Mouse (Mus musculus): ENCODE data around the gene Ifitm2.

Gene Ifitm2

DNA sequence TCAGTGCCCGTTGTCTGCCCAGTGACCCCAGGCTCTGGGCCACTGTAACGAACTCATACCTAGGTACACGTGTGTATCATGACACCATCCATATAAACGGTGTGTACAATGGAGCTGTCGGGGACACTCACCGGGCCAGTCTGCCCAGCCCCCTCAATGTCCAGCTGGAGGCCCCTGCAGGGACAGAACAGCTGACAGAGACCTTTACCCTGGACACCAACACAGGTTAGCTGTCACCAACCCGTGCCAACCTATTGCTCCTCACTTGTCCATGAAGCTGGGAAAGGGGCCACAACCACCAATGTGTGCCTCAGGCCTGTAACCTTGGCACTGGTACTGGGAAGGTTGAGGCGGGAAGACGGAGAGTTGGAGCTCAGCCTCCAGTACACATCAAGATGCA lies 13.4 kb downstream of the Ifitm2 start:
- no peak for DNase-seq

DNA sequence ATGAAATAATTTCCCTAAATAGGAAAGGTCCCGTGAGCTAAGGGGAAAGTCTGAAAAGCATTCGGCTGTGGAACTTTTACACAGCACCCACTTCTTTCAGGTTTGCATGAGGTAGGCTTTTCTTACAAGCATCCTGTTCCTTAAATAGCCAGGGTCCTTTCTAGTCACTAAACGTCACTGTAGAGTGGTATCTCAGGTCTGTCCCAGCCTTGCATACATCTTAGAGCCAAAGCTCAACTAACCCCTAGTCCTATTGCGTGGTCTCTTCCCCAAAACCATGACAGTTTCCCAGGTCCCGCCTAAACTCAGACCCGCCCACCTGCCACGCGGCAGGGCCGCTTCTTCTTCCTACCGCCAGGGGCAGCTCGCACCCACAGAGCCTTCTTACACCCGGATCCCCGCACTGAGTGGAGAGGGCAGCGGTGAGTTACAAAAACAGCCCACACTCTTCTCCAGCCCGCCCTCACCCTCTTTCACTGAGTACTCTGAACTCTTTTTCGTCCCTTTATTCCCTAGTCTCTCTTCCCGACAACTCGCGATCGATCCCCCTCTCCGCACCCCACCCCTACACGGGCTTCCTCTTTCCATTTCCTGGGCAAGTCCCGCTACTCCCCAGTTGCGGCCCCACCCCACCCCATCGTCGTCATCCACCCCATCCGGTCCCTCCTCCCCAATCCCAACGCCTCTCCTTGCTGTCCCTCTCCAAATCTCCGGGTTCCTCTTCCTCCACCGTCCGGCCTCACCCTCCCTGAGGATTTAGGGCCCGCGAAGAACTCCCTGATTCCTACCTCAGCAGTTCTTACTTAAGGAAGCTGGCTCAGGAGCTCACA lies 14.3 kb downstream of the Ifitm2 start, which contains the start of gene Pgghg:
Gene Pgghg, plus strand, starts transcription at position 170 of the 830 bp plus-strand sequence.
- peak; percentile 76 to 79 for DNase-seq

DNA sequence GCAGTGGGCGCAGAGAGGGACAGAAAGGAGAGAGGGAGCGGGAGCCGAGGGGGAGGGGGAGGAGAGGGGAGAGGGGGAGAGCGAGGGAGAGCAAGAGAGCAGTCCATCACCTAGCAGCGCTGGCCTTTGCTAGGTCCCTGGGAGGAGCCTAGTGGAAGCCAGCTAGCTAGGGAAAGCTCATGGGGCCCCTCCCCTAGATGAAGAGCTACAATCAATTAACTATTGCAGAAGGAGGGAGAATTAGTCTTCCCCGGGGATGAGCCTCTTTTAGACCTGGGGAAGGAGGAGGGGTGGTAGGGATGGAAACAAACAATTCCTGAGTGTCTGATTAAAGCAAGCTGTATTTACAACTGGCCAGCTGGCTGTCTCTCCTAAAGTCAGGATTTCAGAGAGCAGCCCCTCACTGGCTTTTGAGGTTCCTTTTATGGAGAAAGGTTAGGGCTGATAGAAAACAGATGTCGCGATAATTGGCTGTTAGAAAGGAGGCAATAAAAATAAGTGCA lies 16.1 kb downstream of the Ifitm2 start:
- DNase-seq = peak in 1 of 2 experiments; percentile 14

DNA sequence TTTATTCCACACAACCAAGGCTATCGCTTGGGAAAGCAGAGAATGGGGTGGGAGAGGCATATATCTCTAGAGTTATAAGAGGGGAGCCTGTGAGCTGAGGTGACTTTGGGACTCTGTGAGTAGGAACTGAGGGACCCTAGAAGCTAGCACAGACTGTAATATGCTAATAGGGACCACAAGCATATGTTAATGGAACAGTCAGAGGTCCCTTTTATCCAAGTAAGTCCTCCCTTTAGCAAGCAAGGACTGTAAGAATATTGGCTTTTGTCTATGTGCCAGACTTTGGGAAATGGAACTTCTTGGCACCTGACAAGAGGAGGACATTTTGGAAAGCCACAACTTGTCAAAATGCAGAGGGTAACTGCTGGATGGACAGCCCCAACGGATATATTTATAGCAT lies 16.9 kb downstream of the Ifitm2 start:
- DNase-seq = no peak

DNA sequence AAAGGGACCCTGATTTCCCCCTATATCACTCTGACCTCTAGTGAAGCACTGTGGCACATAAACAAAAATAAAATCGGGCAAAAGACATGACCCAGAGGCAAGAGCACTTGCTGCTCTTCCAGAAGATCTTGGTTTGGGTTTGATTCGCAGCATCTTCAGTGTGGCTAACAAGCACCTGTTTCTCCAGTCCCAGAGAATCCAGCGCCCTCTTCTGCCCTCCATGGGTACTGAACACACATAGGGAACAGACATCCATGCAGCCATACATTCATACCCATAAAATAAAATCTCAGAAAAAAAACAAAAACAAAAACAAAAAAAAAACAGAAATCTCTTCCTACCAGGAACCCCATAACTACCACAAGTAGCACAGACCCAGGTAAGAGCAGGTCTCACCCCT lies 17.4 kb downstream of the Ifitm2 start:
- peak in 1 of 2 experiments; percentile 19 for DNase-seq

DNA sequence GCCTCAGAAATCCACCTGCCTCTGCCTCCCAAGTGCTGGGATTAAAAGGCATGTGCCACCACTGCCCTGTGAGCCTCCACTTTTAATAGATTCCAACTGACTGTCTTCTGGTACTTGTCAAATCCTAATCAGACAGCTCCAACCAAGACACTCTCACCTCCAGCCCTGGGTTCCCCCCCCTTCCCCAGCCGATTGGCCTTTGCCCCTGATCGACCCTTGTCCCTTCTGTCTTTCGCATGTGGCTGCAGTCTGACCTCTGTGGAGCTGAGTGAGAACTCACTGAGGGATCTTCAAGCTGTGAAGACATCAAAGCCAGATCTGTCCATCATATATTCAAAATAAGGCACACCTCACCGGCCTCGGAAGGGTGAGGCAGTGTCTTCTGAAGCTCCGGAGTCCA lies 28.6 kb downstream of the Ifitm2 start:
- DNase-seq = no peak

DNA sequence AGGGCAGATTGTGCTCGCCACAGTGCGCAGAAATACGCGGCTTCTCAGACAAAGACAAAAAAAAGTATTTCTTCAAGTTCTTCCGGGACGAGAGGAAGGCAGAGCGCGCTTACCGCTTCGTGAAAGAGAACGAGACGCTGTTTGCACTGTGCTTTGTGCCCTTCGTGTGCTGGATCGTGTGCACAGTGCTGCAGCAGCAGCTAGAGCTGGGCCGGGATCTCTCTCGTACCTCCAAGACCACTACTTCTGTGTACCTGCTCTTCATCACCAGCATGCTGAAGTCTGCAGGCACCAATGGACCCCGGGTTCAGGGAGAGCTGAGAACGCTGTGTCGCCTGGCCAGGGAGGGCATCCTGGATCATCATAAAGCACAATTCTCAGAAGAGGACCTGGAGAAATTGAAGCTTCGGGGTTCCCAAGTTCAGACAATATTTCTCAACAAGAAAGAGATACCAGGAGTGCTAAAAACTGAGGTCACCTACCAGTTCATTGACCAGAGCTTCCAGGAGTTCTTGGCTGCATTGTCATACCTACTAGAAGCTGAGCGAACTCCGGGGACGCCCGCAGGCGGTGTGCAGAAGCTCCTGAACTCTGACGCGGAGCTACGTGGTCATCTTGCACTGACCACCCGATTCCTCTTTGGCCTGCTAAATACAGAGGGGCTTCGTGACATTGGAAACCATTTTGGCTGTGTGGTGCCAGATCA lies 32.6 kb downstream of the Ifitm2 start:
- DNase-seq = no peak

DNA sequence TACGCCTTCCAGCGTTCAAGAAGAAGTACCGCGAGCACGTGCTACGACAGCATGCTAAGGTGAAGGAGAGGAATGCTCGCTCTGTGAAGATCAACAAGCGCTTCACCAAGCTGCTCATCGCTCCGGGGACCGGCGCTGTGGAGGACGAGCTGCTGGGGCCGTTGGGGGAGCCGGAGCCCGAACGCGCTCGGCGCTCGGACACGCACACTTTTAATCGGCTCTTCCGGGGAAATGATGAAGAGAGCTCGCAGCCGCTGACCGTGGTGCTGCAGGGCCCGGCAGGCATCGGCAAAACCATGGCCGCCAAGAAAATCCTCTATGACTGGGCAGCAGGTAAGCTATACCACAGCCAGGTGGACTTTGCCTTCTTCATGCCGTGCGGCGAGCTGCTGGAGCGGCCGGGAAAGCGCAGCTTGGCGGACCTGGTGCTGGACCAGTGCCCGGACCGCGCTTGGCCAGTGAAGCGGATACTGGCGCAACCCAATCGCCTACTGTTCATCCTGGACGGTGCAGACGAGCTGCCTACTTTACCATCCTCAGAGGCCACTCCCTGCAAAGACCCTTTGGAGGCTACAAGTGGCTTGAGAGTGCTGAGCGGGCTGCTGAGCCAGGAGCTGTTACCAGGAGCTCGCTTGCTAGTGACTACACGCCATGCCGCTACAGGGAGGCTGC lies 33.3 kb downstream of the Ifitm2 start:
- peak; percentile 93 to 95 for DNase-seq

DNA sequence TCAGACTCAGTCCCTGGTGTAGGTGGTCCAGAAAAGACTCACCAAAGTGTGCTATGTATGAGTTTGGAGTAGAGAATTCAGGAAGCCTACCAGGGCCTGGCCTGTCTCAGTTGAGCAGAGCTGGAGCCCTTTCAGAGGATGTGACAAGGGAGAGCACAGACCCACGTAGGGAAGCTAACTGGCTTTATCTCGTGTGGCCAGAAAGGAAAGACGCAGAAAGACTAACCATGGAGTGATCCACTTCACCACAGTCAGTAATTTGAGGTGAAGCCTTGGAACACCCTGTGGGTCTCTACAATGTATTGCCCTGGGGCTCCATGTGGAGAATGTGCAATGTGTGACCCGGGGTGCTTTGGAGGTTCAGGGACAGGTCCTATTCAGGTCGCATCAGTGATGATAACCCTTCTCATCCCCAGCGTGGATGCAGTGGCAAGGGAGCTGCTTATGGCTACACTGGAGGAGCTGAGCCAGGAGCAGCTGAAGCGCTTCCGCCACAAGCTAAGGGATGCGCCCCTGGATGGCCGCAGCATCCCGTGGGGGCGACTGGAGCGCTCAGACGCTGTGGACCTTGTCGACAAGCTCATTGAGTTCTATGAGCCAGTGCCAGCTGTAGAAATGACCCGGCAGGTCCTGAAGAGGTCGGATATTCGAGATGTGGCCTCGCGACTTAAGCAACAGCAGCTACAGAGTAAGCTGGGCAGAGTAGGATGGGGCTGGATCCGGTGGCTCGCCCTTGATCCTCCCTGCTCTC lies 34.4 kb downstream of the Ifitm2 start:
- no peak for DNase-seq

DNA sequence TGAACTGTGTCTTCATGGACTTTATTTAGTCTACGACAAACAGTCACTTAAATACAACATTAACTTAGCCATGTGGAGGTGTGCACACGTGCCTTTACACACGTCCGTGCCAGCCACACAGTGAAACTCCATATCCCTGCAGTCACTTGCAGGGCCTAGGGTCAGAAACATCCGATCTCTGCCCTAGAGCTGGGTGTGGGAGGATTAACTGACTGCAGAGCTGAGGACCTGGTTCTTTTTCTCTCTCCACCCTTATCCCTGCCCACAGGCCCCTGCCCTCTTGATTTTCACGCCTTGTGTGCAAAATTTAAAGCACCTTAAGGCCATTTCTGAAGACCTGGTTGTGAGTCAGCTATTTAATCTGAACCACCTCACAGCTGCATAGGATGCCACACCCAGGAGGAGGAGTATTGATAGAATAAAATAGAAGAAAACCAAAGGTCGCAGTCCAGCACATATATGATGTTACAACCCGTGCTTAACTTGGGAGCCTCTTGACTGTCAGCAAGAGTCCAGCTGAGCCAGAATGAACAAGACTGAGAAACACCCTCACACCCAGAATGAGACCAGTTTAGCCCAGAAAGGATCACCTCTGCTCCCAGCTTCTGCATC lies 35.3 kb downstream of the Ifitm2 start, which contains the start of gene Nlrp6:
Gene Nlrp6, plus strand, starts transcription at position 485 of the 612 bp plus-strand sequence.
- DNase-seq = no peak

DNA sequence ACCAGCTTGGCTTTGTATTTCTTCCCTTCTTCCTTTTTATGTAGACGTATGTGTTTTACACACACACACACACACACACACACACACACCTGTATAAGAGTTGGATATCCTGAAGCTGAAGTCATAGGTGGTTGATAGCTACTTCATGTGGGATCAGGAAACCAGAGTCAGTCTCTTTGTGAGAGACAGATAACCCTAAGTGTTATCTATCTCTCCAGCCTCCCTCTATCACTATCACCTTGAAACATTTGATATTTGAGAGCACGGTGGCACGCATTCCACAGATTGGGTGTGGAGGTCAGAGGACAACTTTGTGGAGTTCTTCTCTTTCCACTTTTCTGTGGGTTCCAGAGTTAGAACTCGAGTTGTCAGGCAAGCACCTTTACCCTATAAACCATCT lies 35.9 kb downstream of the Ifitm2 start:
- no peak for DNase-seq

DNA sequence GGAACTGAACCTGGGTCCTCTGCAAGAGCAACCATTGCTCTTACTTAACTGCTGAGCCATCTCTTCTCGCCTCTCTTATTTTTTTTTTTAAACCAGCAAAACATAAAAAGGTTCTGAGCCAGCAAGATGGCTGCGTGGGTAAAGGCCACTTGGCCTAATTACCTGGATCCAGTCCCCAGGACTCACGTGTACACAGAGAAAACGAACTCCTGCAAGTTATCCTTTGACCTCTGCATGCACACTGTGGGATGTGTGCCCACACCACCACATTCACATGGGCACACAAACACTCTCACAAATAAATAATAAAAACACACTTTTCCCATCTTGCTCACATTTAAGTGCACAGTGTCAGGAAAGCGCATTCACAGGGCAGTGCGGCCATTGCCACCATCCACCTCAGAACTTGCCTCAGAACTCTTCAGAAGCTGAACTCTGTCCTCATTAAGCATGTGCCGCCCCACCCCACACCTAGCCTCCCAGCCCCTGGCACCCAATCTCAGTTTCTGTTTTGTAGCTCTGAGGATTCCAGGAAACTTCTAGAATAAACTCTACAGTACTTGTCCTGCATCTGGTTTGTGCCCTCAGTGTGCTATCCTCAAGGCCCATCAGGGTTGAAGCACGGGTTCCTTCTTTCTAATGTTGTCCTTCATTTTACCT lies 41.6 kb downstream of the Ifitm2 start:
- no peak for DNase-seq

DNA sequence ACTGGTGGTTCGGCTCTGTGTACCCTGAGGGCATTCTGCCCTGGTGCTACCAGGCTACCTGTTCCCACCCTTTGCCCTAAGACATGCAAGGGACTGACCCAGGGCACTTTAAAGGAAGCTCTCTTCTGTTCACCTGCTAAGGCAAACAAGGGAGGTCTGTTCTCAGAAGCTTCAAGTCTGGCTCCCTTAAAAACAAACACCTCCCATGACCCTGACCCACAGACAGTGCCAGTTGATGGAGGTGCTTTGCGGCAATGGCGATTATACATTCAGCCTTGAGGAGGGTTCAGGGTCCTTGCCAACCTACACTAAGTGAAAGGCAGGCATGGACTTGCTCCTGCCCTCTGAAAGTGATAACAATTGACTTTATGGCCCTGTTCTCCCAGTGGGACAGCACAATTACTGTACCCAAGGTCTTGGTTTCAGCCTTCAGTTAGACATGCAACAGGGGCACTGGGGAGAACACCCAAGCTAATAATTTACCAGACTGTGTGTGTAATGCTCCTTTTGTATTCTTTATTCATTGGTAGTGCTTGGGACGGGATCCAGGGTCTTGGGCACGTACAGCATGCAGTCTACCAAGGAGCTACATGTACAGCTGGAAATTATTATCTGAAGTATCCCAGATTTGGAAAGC lies 42.8 kb downstream of the Ifitm2 start:
- no peak for DNase-seq

DNA sequence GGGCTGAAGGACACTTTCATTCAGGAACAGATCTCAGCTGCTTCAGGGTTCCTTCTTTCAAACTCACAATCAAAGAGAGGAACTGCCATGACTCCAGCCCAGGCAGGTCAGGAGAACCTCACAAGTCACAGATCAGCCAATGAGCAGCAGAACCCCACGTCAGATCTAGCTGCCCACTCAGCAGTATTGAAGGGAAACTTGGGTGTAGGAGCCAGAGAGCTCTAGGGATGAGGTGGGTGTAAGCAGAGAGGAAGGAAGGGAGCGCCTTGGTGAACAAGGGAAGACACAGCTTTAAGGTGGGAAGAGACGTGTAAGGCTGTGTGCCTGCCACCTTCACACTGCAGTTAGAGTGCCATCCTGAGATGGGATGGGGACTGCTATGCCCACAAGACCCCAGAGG lies 43.5 kb downstream of the Ifitm2 start:
- no peak for DNase-seq

DNA sequence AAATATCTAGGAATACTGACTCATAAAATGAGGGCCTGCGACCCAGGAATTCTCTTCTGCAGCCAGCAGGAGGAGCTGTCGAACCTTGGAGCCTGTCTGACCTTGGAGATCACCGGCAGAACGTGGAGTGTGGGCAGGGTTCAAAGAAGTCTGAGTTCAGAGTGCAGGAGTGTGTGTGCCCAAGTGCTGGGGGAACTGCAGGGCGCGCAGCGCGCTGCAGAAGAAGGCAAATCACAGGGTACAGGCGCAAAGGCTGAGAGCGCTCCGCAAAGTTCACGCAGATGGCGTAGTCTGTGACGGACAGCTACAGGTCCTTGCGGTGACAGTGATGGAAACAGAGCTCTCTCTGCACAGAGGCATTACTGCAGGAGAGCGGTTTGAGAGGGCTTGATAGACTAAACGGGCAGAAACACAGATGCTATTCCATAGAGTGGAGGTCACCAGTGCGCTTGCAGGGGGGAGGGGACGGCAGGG lies 47.1 kb downstream of the Ifitm2 start:
- peak; percentile 87 to 88 for DNase-seq

DNA sequence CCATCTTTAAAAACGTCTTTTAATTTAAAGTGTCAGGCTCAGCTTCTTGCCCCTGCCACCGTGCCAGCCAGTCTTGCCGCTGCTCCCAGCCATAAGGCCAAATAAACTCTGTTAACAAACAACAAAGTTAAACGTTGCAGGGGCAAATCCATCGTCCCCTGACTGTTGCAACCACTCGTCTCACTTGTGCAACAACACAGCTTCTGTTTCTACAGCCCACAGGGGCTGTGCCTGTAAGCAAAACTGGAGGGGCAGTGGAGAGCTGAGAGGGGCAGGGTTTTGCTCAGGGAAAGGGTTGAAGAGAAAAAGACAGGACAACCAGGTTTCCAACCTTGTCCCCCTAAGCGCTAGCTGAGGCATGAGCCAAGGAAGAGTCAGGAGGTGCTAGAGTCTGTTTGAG lies 47.6 kb downstream of the Ifitm2 start:
- no peak for DNase-seq

DNA sequence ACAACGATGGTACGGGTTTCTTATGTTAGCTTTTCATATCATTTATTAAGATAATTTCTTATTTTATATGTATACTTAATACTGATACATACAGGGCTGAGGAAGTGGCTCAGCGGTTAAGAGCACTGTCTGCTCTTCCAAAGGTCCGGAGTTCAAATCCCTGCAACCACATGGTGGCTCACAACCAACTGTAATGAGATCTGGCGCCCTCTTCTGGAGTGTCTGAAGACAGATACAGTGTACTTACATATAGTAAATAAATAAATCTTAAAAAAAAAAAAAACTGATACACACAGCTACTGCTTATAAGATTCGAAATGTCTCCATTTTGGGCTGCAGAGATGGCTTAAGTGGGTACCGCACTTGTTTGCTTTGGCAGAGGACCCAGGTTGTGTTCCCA lies 48.1 kb downstream of the Ifitm2 start:
- no peak for DNase-seq

DNA sequence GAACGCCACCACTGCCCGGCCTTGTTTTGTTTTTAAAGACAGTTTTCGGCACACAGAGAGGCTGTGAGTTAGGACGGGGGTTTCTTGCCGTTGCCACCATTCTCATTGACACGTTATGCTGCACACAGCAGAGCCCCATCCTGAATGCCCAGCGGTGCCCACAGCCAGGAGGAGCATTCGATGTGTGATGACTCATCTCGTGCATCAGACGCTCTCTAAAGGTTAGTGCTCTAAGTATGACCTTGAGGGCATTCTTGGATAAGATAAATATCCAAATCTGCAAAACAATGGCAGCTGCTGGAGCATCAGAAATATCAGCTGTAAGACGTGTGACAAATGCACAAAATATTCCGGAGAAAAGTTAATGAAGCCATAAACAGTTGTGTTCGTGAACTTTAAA lies 48.7 kb downstream of the Ifitm2 start:
- no peak for DNase-seq

DNA sequence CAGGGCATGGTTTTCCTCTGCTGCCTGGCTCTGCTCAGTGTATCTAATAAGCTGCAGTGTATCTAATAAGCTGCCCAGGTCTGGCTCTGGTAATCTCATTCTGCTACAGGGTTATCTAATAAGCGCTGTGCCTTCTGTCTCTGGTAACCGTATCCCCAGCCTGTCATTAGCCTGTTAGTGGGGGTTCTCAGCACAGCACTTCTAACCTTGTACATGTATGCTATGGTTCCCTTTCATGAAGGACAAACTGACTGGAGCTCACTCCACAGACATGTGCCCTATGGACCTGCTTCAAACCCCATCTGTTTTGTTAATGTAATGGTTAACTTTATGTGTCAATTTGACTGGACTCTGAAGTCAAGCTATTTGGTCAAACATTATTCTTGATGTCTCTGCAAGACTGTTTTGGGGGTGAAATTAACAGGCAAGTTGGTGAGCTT lies 50.1 kb downstream of the Ifitm2 start:
- DNase-seq = no peak

Measured in cerebellum, postnatal 14 days (tissue).